Mouse (Mus musculus): ENCODE results near the gene Scrn3.

DNA sequence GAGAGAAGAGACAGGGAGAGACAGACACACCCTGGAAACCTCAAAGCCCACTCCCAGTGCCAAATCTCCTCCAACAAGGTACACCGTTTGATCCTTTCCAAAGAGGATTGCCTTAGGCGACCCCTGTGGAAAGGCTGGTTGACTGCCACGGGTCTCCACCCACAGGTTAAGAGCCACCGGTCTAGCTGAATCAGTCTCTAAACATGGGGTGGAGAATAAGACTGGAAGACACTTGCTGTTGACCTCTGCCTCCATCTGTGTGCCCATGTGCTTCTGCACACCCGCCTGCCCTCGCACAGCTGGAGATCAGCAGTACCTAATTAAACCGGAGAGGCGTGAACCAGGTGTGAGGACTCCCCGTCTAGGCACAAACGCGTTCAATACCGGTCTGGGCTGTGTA, 10.6 kb downstream of the Scrn3 start:
- TF ChIP-seq POLR2A (IDR thresholded peaks at IDR 0.05; ENCODE audit: extremely low read depth, insufficient read depth, low read length) (no peak), CTCF (IDR thresholded peaks at IDR 0.05; ENCODE audit: low read depth, low read length) (no peak)

All from liver, adult 2 months (tissue).